Mouse (Mus musculus) heart, adult 2 months (tissue): ENCODE data around the gene H2-Eb2. TPM values are rescaled to one million over a fixed set of nuclear protein-coding genes. Genes with fewer than 3 reads are reported as not detected.
A peak's percentile ranks its signal among the peaks of the same experiment; 100 is the strongest.

Experiments
- DNase-seq, 2 experiments: peaks; one replicate each; pipeline ENCODE4 v3.0.0; 2021
- H3K27ac ChIP-seq: fragments of 200-600 bp; 2 replicates; pipeline ENCODE4 v1.8.1; 2022
- H3K27me3 ChIP-seq: fragments of 200-500 bp; 2 replicates; pipeline ENCODE4 v1.6.1; 2012; ENCODE audit warnings: mild to moderate bottlenecking, low read length, inconsistent platforms, mixed read lengths; ENCODE audit not compliant: control insufficient read depth, insufficient read depth
- H3K36me3 ChIP-seq: fragments of 200-500 bp; 2 replicates; pipeline ENCODE4 v1.6.1; 2012; ENCODE audit warnings: low read length, inconsistent platforms; ENCODE audit not compliant: control insufficient read depth, insufficient read depth
- H3K4me1 ChIP-seq: fragments of 200-500 bp; 2 replicates; pipeline ENCODE4 v1.6.1; 2011; ENCODE audit warnings: low read length; ENCODE audit not compliant: control insufficient read depth, insufficient read depth
- H3K4me3 ChIP-seq: fragments of 200-600 bp; 2 replicates; pipeline ENCODE4 v1.8.1; 2022
- H3K79me2 ChIP-seq: fragments of 200-500 bp; replicated peaks from 2 replicates; pipeline ENCODE4 v1.6.1; 2012; ENCODE audit warnings: mild to moderate bottlenecking, inconsistent platforms, low read length, moderate library complexity, mixed read lengths; ENCODE audit not compliant: control insufficient read depth, insufficient read depth
- H3K9ac ChIP-seq: fragments of 200-500 bp; 2 replicates; pipeline ENCODE4 v1.6.1; 2012; ENCODE audit warnings: low read depth, mild to moderate bottlenecking, control low read depth, inconsistent platforms, low read length, mixed read lengths
- CTCF ChIP-seq: fragments of 200-600 bp; IDR thresholded peaks from 2 replicates; pipeline ENCODE4 v1.8.1; 2022; ENCODE audit warnings: antibody characterized with exemption, mild to moderate bottlenecking, moderate library complexity
- EP300 ChIP-seq: fragments of 200-500 bp; IDR thresholded peaks from 2 replicates; pipeline ENCODE4 v1.6.1; 2011; ENCODE audit warnings: low read depth, low read length, control low read depth; ENCODE audit not compliant: insufficient read depth
- POLR2A ChIP-seq: fragments of 200-500 bp; IDR thresholded peaks from 2 replicates; pipeline ENCODE4 v1.6.1; 2011; ENCODE audit warnings: mild to moderate bottlenecking, low read depth, low read length, control low read depth; ENCODE audit not compliant: insufficient read depth
- WGBS: fragments of 180-500 bp; shearing (Covaris S2); methylation state at CpG from one replicate; pipeline ENCODE4 v1.1.7; 2018; 5-methylcytosine and 5-hydroxymethylcytosine counted together
- intact Hi-C: fragments of 180-260 bp; cut with DNase I; formaldehyde crosslinking; loops from one replicate; pipeline ENCODE4 v1.15.1; 2025
- polyA plus RNA-seq: library from polyadenylated mRNA; depleted of rRNA; stranded (reverse); fragments of >200 nt; gene quantifications from 2 replicates; pipeline ENCODE4 v1.2.3, GENCODE M21; 2012
- total RNA-seq, 2 experiments: library from RNA; stranded (reverse); gene quantifications; 2 replicates each; pipeline ENCODE4 v1.2.3; 2021

H2-Eb2 gene
- total and polyA plus RNA-seq, 3 experiments: 0.33 TPM; not detected in 2

DNA sequence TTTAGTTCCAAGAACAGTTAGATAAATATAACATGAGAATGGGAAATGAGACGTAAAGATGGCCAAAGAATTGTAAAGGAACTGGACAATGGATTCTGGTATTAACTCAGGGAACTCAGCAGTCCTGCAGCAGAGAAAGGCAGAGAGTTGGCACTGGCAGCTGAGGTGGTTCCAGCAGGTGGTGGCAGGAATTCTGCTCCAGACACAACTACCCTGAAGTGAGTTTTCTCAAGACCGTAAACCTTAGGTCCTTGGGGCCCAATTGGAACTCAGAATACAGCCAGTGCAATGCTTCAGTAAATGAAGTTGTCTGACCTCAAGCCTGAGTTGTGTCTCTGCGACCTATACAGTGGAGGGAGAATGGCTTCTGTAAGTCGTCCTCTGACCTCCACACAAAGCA lies 31.2 kb upstream of the H2-Eb2 start:
- Histone ChIP-seq H3K36me3 (no peaks in the 10 kb centered on the region), H3K27me3 (no peaks in the 10 kb centered on the region), H3K9ac (no peak overlapping the region), H3K79me2 (no peaks in the 10 kb centered on the region), H3K27ac (no peak overlapping the region), H3K4me1 (peaks cover 2% of the 10 kb centered on the region; the same call in 1 of the 2 replicates), H3K4me3 (no peak overlapping the region)
- no peak for TF ChIP-seq CTCF
- TF ChIP-seq POLR2A: no peak
- no peak for TF ChIP-seq EP300
- DNase-seq: no peak
- 65% methylated on average over 4 of the region's 4 CpGs for WGBS
- intact Hi-C loops: no loop called here

DNA sequence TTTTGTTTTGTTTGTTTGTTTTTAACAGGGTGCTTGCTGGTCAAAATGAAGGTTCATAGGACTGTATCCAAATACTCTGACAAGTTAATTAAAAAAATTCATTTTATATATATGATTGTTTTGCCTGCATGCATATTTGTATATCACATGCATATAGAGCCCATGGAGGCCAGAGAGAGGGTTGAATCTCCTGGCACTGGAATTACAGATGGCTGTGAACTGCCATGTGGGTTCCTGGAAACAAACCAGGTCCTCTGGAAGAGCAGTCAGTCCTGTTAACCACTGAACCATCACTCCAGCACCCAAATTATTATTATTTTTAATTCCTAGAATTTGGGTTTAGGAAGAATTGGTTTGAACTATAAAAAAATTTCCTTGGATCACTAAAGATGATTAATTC lies 30.2 kb upstream of the H2-Eb2 start:
- Histone ChIP-seq H3K79me2 (no peaks in the 10 kb centered on the region), H3K4me1 (peaks cover 2% of the 10 kb centered on the region; the same call in 1 of the 2 replicates), H3K9ac (no peak overlapping the region), H3K27ac (no peak overlapping the region), H3K27me3 (no peaks in the 10 kb centered on the region), H3K4me3 (no peak overlapping the region), H3K36me3 (no peaks in the 10 kb centered on the region)
- TF ChIP-seq POLR2A (no peak), EP300 (no peak), CTCF (no peak)
- DNase-seq: peak in 1 of 2 experiments; percentile 2
- intact Hi-C loops: no loop called here

DNA sequence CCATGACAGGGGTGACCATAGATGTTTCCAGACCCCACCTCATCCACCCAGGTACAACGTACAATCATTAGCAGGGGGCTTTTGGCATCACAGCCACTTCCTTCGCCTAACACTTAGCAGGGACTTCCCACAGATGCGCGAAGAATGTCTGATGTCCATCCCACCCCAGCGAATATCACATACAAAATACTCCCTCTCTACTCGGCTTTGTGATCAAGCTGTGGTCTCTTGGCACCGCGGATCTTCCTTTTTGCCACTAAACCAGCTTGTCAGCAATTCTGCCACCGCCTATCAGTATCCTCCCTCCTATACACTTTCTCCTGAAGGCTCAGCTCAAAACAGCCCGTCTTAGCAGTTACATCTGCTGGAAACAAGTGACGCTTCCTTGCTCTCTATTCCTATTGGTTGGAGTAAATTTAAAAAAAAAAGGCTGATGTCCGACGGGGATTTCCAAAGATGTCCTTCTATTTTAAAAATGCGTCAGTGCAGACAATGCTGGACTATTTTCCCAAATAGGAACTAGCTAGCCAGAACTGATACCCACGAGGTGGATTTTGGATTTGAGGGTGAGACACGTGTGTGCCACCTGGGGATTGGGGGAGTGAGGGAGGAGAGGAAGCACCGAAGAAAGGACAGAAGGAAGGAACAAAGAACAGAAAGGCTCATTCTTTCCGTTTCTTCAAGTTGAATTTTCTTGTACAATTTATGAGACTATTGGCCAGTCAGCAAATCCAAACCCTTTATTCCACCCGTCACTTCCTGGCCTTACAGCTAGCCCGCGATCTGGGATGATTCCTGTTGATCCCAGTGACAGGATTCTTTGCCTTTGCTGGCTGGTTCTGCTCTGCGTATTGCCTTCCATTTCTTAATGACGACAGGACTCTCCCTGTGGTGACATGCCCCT lies 29.3 kb upstream of the H2-Eb2 start:
- TF ChIP-seq EP300: no peak
- intact Hi-C loops: no loop called here
- Histone ChIP-seq H3K36me3 (no peaks in the 10 kb centered on the region), H3K27ac (0 out of 2 replicates have a peak overlapping the region, but pooled peaks have one; percentile 9), H3K79me2 (no peaks in the 10 kb centered on the region), H3K27me3 (no peaks in the 10 kb centered on the region), H3K4me1 (peaks cover 2% of the 10 kb centered on the region; the same call in 1 of the 2 replicates), H3K9ac (no peak overlapping the region), H3K4me3 (no peak overlapping the region; the same call in 1 of the 2 replicates)
- peak; percentile 43 to 53 for DNase-seq
- 20% methylated on average over 23 of the region's 23 CpGs for WGBS

DNA sequence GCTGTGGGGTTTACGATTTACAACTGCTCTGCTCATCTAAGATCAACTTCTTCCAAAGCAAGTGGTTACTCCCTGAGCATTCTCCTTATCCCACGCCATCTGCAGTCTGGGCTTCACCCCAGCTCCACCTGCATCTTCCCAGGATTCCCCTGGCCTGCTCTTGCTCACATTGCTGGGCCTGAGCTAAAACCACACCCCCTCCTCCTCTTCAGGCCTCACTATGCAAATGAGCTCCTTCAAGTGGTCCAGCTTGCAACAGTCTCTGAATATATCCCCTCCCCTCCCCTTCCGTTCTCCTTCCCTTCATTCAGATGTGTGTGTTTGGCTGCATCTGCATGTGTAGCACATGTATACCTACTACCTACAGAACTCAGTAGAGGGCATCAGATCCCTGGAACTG lies 26.1 kb upstream of the H2-Eb2 start:
- no peak overlapping the region for H3K4me3 ChIP-seq
- TF ChIP-seq POLR2A: no peak
- TF ChIP-seq EP300: no peak
- TF ChIP-seq CTCF: no peak
- peaks cover 1% of the 10 kb centered on the region; the same call in 1 of the 2 replicates for H3K4me1 ChIP-seq
- H3K9ac ChIP-seq: no peak overlapping the region
- no peaks in the 10 kb centered on the region for H3K79me2 ChIP-seq
- WGBS: 72% methylated on average over 3 of the region's 3 CpGs
- intact Hi-C loops: no loop called here
- DNase-seq: no peak
- H3K36me3 ChIP-seq: no peaks in the 10 kb centered on the region
- H3K27me3 ChIP-seq: no peaks in the 10 kb centered on the region
- H3K27ac ChIP-seq: no peak overlapping the region

DNA sequence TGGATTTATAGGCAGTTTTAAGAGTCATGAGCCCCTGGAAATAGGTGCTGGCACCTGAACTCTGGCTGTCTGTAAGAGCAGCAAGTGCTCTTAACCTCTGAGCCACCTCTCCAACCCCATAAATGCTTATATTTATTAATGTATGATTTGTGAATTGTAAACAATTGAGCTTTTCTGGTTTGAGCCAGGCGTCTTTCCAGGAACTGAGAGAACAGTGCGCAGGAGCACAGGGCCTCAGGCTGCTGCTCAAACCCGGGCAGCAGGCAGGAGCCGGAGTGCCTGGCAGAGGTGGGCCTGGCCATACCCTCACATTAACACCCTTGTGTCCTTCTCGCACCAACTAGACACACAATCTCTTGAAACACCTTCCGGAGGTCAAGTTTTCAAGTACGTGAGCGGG lies 25.4 kb upstream of the H2-Eb2 start:
- TF ChIP-seq CTCF (no peak), EP300 (no peak), POLR2A (no peak)
- Histone ChIP-seq H3K27me3 (no peaks in the 10 kb centered on the region), H3K36me3 (no peaks in the 10 kb centered on the region), H3K9ac (no peak overlapping the region), H3K4me3 (no peak overlapping the region), H3K27ac (no peak overlapping the region), H3K4me1 (peaks cover 1% of the 10 kb centered on the region; the same call in 1 of the 2 replicates), H3K79me2 (no peaks in the 10 kb centered on the region)
- intact Hi-C loops: no loop called here
- DNase-seq: no peak
- WGBS: 84% methylated on average over 8 of the region's 8 CpGs

DNA sequence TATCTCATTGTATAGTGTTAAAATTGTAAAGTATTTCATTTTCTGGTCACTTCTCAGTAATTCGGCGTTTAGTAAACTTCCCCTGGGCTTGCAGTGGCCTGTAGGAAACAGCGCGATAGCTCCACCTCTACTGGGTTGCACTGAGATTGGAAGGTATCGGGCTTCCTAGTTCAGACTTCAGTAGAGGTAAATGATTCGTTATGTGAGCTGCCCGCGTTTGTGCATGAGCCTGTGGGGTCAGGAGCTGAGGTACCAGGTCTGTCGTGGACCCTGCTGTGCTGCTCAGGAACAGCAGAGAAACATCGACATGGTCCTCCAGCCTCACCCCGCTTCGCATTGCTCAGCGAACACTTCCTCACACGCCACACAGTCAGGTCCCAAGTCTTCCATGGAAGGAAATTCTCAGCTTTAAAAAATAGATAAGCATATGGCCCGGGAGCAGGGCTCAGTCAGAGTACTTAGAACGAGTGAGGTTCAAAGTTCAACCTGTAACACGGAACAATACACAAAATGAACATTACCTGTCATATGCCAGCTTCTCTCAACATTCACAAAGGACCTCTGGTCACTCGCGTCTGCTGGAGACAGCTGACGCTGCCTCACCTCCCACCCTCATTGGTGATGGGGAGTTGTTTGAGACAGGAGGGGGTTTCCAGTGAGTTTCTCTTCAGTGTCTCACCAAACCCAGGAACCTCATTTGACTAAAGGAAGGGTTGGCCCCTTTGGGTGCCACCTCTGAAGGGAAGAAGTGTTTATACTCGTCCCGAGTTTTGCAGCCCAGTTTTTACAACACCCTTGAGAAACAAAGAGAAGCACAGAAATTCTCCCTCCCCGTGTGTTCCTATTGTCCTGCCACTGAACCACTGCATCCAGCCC lies 24.5 kb upstream of the H2-Eb2 start:
- 67% methylated on average over 23 of the region's 23 CpGs for WGBS
- DNase-seq: peak in 1 of 2 experiments; percentile 49
- H3K27me3 ChIP-seq: no peaks in the 10 kb centered on the region
- no peak overlapping the region for H3K27ac ChIP-seq
- no peak overlapping the region for H3K9ac ChIP-seq
- intact Hi-C loops: no loop called here
- TF ChIP-seq CTCF (no peak), POLR2A (no peak), EP300 (no peak)
- no peaks in the 10 kb centered on the region for H3K36me3 ChIP-seq
- H3K79me2 ChIP-seq: no peaks in the 10 kb centered on the region
- peaks cover under 1% of the 10 kb centered on the region; the same call in 1 of the 2 replicates for H3K4me1 ChIP-seq
- no peak overlapping the region for H3K4me3 ChIP-seq
